Mouse (Mus musculus): Measurements from ENCODE around the gene Tgfbr3l. TPM values are rescaled to one million over a fixed set of nuclear protein-coding genes. Genes with fewer than 3 reads are reported as not detected.

Tgfbr3l gene
- polyA plus RNA-seq, 1 experiment, result 10.8 TPM

DNA sequence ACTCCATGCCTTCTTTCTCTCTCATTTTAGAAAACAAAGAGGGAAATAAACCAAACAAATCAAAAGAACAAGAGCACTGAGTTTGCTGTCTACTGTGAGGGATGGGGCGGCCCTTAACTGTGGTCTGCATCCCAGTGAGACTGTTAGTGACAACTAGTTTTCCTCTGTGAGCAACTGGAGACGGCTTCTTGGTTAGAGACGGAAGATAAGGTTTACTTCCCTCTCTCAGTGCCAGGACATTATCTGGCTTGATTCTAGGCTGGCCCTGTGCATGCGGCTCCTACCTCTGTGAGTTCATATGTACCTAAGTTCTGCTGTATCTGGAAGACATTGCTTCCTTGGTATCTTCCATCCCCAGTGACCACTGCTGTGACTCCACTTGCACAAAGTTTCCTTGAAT, 49.8 kb downstream of the Tgfbr3l start:
- Histone ChIP-seq H3K4me3 (ENCODE audit: insufficient read depth, low read length) (no peak overlapping the region), H3K4me1 (ENCODE audit: control insufficient read depth, insufficient read depth, low read length) (no peaks in the 10 kb centered on the region), H3K27ac (ENCODE audit: insufficient read depth, low read length) (no peak overlapping the region)
- no peak for TF ChIP-seq CTCF (IDR thresholded peaks at IDR 0.05; ENCODE audit: borderline replicate concordance, insufficient read depth, low read length)
- no peak for TF ChIP-seq POLR2A (IDR thresholded peaks at IDR 0.05; ENCODE audit: low read depth, low read length)

Other genes with a start within 250 kb of the Tgfbr3l start
- not detected in 2 replicates for gene Cd209f, start 142.4 kb upstream of the Tgfbr3l start, polyA plus RNA-seq (2011; ENCODE audit: insufficient read length, low read depth, missing spikeins)
- gene Cd209g, start 114.1 kb upstream of the Tgfbr3l start, polyA plus RNA-seq (2011; ENCODE audit: insufficient read length, low read depth, missing spikeins), result not detected in 2 replicates
- 15.4 and 30.3 TPM in 2 replicates for gene Evi5l, start 81.6 kb upstream of the Tgfbr3l start, polyA plus RNA-seq (2011; ENCODE audit: insufficient read length, low read depth, missing spikeins)
- gene Prr36, start 30.8 kb upstream of the Tgfbr3l start, polyA plus RNA-seq (2011; ENCODE audit: insufficient read length, low read depth, missing spikeins), result 0.23 and 0.35 TPM in 2 replicates
- gene Lrrc8e, start 21.4 kb upstream of the Tgfbr3l start, polyA plus RNA-seq (2011; ENCODE audit: insufficient read length, low read depth, missing spikeins), result 1.7 and 2.2 TPM in 2 replicates
- gene Map2k7, start 9.5 kb upstream of the Tgfbr3l start, polyA plus RNA-seq (2011; ENCODE audit: insufficient read length, low read depth, missing spikeins), result 37.0 and 42.0 TPM in 2 replicates
- gene Gm49320, start 9.3 kb upstream of the Tgfbr3l start, polyA plus RNA-seq (2011; ENCODE audit: insufficient read length, low read depth, missing spikeins), result 0.40 and 0.60 TPM in 2 replicates
- 29.0 and 29.3 TPM in 2 replicates for gene Snapc2, start 4.9 kb downstream of the Tgfbr3l start, polyA plus RNA-seq (2011; ENCODE audit: insufficient read length, low read depth, missing spikeins)
- 56.7 and 63.9 TPM in 2 replicates for gene Ctxn1, start 11.1 kb downstream of the Tgfbr3l start, polyA plus RNA-seq (2011; ENCODE audit: insufficient read length, low read depth, missing spikeins)
- 62.9 and 73.5 TPM in 2 replicates for gene Timm44, start 27.7 kb downstream of the Tgfbr3l start, polyA plus RNA-seq (2011; ENCODE audit: insufficient read length, low read depth, missing spikeins)
- gene Ccl25, start 77.0 kb downstream of the Tgfbr3l start, polyA plus RNA-seq (2011; ENCODE audit: insufficient read length, low read depth, missing spikeins), result 11.1 and 13.9 TPM in 2 replicates
- 81.5 and 86.0 TPM in 2 replicates for gene Elavl1, start 77.2 kb downstream of the Tgfbr3l start, polyA plus RNA-seq (2011; ENCODE audit: insufficient read length, low read depth, missing spikeins)
- gene Cers4, start 244.8 kb downstream of the Tgfbr3l start, polyA plus RNA-seq (2011; ENCODE audit: insufficient read length, low read depth, missing spikeins), result 21.8 and 22.4 TPM in 2 replicates

All from embryonic fibroblast, embryonic 13.5 days (primary cell).